Mouse (Mus musculus) cerebellum, adult 2 months (tissue): ENCODE data around the gene Vav2.

ENCODE experiments used
- CTCF ChIP-seq: fragments of 200-500 bp; IDR thresholded peaks from 2 replicates; pipeline ENCODE4 v1.5.1; 2011; ENCODE audit warnings: low read depth, mild to moderate bottlenecking, control low read depth, low read length, moderate library complexity, borderline replicate concordance; ENCODE audit not compliant: insufficient read depth
- POLR2A ChIP-seq: fragments of 200-500 bp; IDR thresholded peaks from 2 replicates; pipeline ENCODE4 v1.6.1; 2011; ENCODE audit warnings: low read length, control low read depth, borderline replicate concordance; ENCODE audit not compliant: insufficient read depth

- TF ChIP-seq CTCF (no peak), POLR2A (no peak)
Measured at GRCm38 (mm10) chr2:27343984-27344453, 82.8 kb downstream of the Vav2 start.
